Mouse (Mus musculus): ENCODE data around the gene Gm42906.

DNA sequence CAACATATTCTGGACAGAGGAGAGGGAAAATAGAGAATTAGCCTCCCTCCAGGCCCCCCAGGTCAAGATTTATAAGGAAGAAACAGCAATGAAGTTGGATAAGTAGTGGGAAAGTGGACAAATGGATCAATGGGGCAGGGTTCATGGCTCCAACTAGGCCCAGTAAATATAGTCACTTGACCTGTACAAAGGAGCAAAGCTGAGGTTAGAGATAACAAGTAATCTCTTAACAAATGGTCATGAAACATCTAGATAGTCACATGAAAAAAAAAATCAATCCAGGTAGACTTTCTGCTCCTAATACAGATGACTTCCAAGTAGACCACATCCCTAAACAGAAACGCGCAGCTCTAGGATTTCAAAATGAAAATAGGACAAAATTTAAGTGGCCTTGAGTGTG is 350.0 kb downstream of the Gm42906 start:
- TF ChIP-seq CTCF (IDR thresholded peaks at IDR 0.05; ENCODE audit: low read depth) = no peak
- no peak for TF ChIP-seq EP300 (IDR thresholded peaks at IDR 0.05; ENCODE audit: low read depth)
